Mouse (Mus musculus) bone marrow macrophage, adult 2 months (primary cell): ENCODE measurements around the gene Chpf.

ENCODE experiments used
- CTCF ChIP-seq: IDR thresholded peaks from 2 replicates; pipeline ENCODE4 v1.5.1; 2012; ENCODE audit warnings: low read depth, mild to moderate bottlenecking, low read length, moderate library complexity
- POLR2A ChIP-seq: IDR thresholded peaks from 2 replicates; pipeline ENCODE4 v1.6.1; 2012; ENCODE audit warnings: mild to moderate bottlenecking, low read depth, low read length, borderline replicate concordance

GRCm38 (mm10) chr1:75467215-75467927 is 11.7 kb downstream of the Chpf start:
- TF ChIP-seq CTCF (peak; percentile 91), POLR2A (no peak)
